Comparison of ENCODE assay signal across 9 mouse cellular contexts in the genomic region with DNA sequence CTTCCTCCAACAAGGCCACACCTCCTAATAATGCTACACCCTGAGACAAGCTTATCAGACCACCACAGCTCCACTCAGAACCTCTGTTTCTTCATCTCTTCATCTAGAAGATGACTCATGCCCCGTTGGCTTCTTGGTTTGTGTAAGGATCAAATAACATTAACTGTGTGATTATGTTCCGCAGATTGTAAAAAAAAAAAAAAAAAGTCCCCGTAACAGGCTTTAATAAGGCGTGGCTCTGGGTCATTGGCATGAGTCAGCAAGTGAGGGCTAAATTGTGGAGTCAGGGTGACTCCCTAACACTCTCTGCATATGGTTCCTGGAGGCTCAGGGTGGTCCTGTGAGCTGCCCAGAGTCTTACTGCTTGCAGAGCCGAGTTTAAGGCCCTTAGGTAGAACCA. TPM values are rescaled to one million over a fixed set of nuclear protein-coding genes. Genes with fewer than 3 reads are reported as not detected.
A peak's percentile ranks its signal among the peaks of the same experiment; 100 is the strongest.
DNase-seq lines count a peak whose midpoint lies in the region; ATAC-seq and TF ChIP-seq lines count a peak whose summit lies in the region.
"Had no signal": no experiment of that assay in that cellular context is flagged by ENCODE, and none has a peak within 500 bp of the region (broad histone marks: within the 10 kb centered on the region; RNA-seq: fewer than 3 reads in every experiment).

No protein-coding gene starts in this region.

- no peaks in the 10 kb centered on the region for H3K9me3 ChIP-seq in lung, postnatal 0 days (ENCODE audit: low read length)
- H3K9me3 ChIP-seq in liver, embryonic 11.5 days (ENCODE audit: control insufficient read depth, low read length), result no peaks in the 10 kb centered on the region
- H3K9me3 ChIP-seq: hindbrain, embryonic 15.5 days; neural tube, embryonic 12.5 days had no signal

- DNase-seq in lung, postnatal 0 days (ENCODE audit: low spot score), result peak; percentile 72
- no peak for DNase-seq in lung, adult 2 months
- no peak for DNase-seq in liver, embryonic 11.5 days (ENCODE audit: low spot score)
- DNase-seq in frontal cortex, postnatal 10 days (ENCODE audit: low spot score in 2 of 2), result no peak
- no peak for DNase-seq in cerebellum, adult 2 months
- DNase-seq in heart, postnatal 14 days, result no peak

- no peak overlapping the region for H3K9ac ChIP-seq in lung, postnatal 0 days (replicated peaks; ENCODE audit: low read depth)
- H3K9ac ChIP-seq in liver, embryonic 11.5 days (ENCODE audit: low read depth, low read length), result no peak overlapping the region
- H3K9ac ChIP-seq: hindbrain, embryonic 15.5 days; neural tube, embryonic 12.5 days had no signal

- no peaks in the 10 kb centered on the region for H3K36me3 ChIP-seq in lung, postnatal 0 days (ENCODE audit: insufficient read depth, low read length)
- no peaks in the 10 kb centered on the region for H3K36me3 ChIP-seq in liver, embryonic 11.5 days (ENCODE audit: control insufficient read depth, insufficient read depth, low read length)
- H3K36me3 ChIP-seq: hindbrain, embryonic 15.5 days; neural tube, embryonic 12.5 days had no signal

- no peaks in the 10 kb centered on the region for H3K27me3 ChIP-seq in lung, postnatal 0 days (replicated peaks; ENCODE audit: insufficient read depth, low read length)
- H3K27me3 ChIP-seq in liver, embryonic 11.5 days (replicated peaks; ENCODE audit: control insufficient read depth, insufficient read depth, low read length), result no peaks in the 10 kb centered on the region
- H3K27me3 ChIP-seq in cerebellum, adult 2 months (ENCODE audit: control insufficient read depth, insufficient read depth, low read length), result no peaks in the 10 kb centered on the region
- H3K27me3 ChIP-seq: hindbrain, embryonic 15.5 days; neural tube, embryonic 12.5 days had no signal

- no peak overlapping the region for H3K4me2 ChIP-seq in lung, postnatal 0 days (replicated peaks; ENCODE audit: low read depth, low read length)
- H3K4me2 ChIP-seq in liver, embryonic 11.5 days, result peak overlapping the region; percentile 20; the same call in 1 of the 2 replicates
- H3K4me2 ChIP-seq: hindbrain, embryonic 15.5 days; neural tube, embryonic 12.5 days had no signal

- intact Hi-C loops in heart, postnatal 14 days (cut with DNase I), result no loop called here

- WGBS in lung, postnatal 0 days, result 29% methylated on average over 5 of the region's 5 CpGs
- WGBS in lung, adult 2 months, result 35% methylated on average over 5 of the region's 5 CpGs
- 25% methylated on average over 5 of the region's 5 CpGs for WGBS in liver, embryonic 11.5 days
- 76% methylated on average over 5 of the region's 5 CpGs for WGBS in cerebellum, adult 2 months

- TF ChIP-seq CTCF in lung, postnatal 0 days (IDR thresholded peaks at IDR 0.05), result no peak
- no peak for TF ChIP-seq CTCF in lung, adult 2 months (IDR thresholded peaks at IDR 0.05; ENCODE audit: insufficient read depth, low read length)
- no peak for TF ChIP-seq CTCF in cerebellum, adult 2 months (IDR thresholded peaks at IDR 0.05; ENCODE audit: borderline replicate concordance, insufficient read depth, low read depth, low read length)

- H3K4me1 ChIP-seq in lung, postnatal 0 days (ENCODE audit: insufficient read depth, low read depth, low read length), result peaks cover 16% of the 10 kb centered on the region; the same call in 1 of the 2 replicates
- peaks cover 7% of the 10 kb centered on the region for H3K4me1 ChIP-seq in lung, adult 2 months (ENCODE audit: control insufficient read depth, insufficient read depth, low read length)
- H3K4me1 ChIP-seq in liver, embryonic 11.5 days (replicated peaks; ENCODE audit: control insufficient read depth, insufficient read depth, low read length), result peaks cover 40% of the 10 kb centered on the region
- no peaks in the 10 kb centered on the region; the same call in 1 of the 2 replicates for H3K4me1 ChIP-seq in cerebellum, adult 2 months (ENCODE audit: control insufficient read depth, insufficient read depth, low read length)
- H3K4me1 ChIP-seq: hindbrain, embryonic 15.5 days had no signal

- ATAC-seq in lung, postnatal 0 days, result no peak
- ATAC-seq in common myeloid progenitor, adult 5-6 weeks (replicated peaks; ENCODE audit: low read depth, poor library complexity, severe bottlenecking), result peak; percentile 70
- peak; percentile 67 for ATAC-seq in liver, embryonic 11.5 days (replicated peaks; ENCODE audit: low FRiP score)

- TF ChIP-seq EP300 in lung, postnatal 0 days (IDR thresholded peaks at IDR 0.05), result no peak

- TF ChIP-seq POLR2A in lung, adult 2 months (IDR thresholded peaks at IDR 0.05; ENCODE audit: borderline replicate concordance, extremely low read depth, low read depth, low read length), result no peak
- TF ChIP-seq POLR2A in cerebellum, adult 2 months (IDR thresholded peaks at IDR 0.05; ENCODE audit: borderline replicate concordance, insufficient read depth, low read length), result no peak

- peak overlapping the region; percentile 90 for H3K27ac ChIP-seq in lung, postnatal 0 days (ENCODE audit: low read length)
- peak overlapping the region; percentile 70; the same call in 1 of the 2 replicates for H3K27ac ChIP-seq in liver, embryonic 11.5 days (ENCODE audit: low read depth, low read length)
- H3K27ac ChIP-seq in cerebellum, adult 2 months (ENCODE audit: insufficient read depth, low read length), result no peak overlapping the region
- H3K27ac ChIP-seq: hindbrain, embryonic 15.5 days; neural tube, embryonic 12.5 days had no signal

- no peak overlapping the region for H3K4me3 ChIP-seq in lung, postnatal 0 days (ENCODE audit: low read depth, low read length)
- no peak overlapping the region for H3K4me3 ChIP-seq in lung, adult 2 months (replicated peaks; ENCODE audit: extremely low read depth, low read depth, low read length)
- H3K4me3 ChIP-seq in liver, embryonic 11.5 days (ENCODE audit: low read depth, low read length), result no peak overlapping the region
- H3K4me3 ChIP-seq in cerebellum, adult 2 months (replicated peaks; ENCODE audit: insufficient read depth, low read depth, low read length), result no peak overlapping the region
- H3K4me3 ChIP-seq: hindbrain, embryonic 15.5 days; neural tube, embryonic 12.5 days had no signal

RNA-seq across cellular contexts. Expression of a gene that starts 39.7 kb away (rescaled TPM):
- polyA plus RNA-seq in lung, postnatal 0 days (2015; fragmentation: Nextera tagmentation; extraction: Ambion mirVana), result 59.3 and 67.3 TPM in 2 replicates
- polyA plus RNA-seq in lung, adult 2 months (2012; rRNA removed), result 133 and 162 TPM in 2 replicates
- total RNA-seq in common myeloid progenitor, adult 5-6 weeks (2017), result 362 and 430 TPM in 2 replicates
- polyA plus RNA-seq in liver, embryonic 11.5 days (2014; fragmentation: Nextera tagmentation; extraction: Ambion mirVana), result 49.8 and 53.0 TPM in 2 replicates
- polyA plus RNA-seq in cerebellum, adult 2 months (2012; rRNA removed), result 44.2 and 45.2 TPM in 2 replicates
- 100 to 1,000 TPM; 140 to 172 TPM for total RNA-seq in heart, postnatal 14 days (2021)

RNA-seq across cellular contexts. Expression of a gene that starts 47.1 kb away (rescaled TPM):
- 121 and 122 TPM in 2 replicates for polyA plus RNA-seq in lung, postnatal 0 days (2015; fragmentation: Nextera tagmentation; extraction: Ambion mirVana)
- 138 and 165 TPM in 2 replicates for polyA plus RNA-seq in lung, adult 2 months (2012; rRNA removed)
- total RNA-seq in common myeloid progenitor, adult 5-6 weeks (2017), result 47.2 and 65.4 TPM in 2 replicates
- polyA plus RNA-seq in liver, embryonic 11.5 days (2014; fragmentation: Nextera tagmentation; extraction: Ambion mirVana), result 377 and 390 TPM in 2 replicates
- polyA plus RNA-seq in cerebellum, adult 2 months (2012; rRNA removed), result 221 and 225 TPM in 2 replicates
- 100 to 1,000 TPM; 234 to 248 TPM for total RNA-seq in heart, postnatal 14 days (2021)
